Mouse (Mus musculus): ENCODE measurements around the gene Ptgfrn. TPM values are rescaled to one million over a fixed set of nuclear protein-coding genes. Genes with fewer than 3 reads are reported as not detected.

Gene Ptgfrn
- total and polyA plus RNA-seq, 3 experiments = not detected

DNA sequence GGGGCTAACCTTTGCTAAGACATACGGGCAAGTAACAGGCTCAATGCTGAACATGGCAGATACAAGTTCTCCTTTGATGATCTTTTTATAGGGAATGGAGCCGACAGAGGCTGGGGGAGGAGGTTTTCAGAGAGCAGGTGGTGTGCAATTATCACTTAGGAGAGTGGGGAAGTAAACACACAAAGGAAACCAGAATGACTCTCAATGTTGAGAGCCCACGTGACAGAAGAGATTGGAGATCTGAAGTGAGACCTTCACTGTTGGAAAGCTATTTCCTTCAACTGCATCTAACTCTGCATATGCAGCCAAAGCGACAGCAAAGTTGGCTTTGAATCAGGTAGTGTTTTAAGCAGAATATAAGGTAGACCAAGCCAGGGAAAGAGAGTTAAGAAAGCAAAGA lies 50.9 kb downstream of the Ptgfrn start:
- Histone ChIP-seq H3K36me3 (replicated peaks in 1 of 2; ENCODE audit: control insufficient read depth in 1 of 2, insufficient read depth in 1 of 2, low read length in 1 of 2) (no peaks in the 10 kb centered on the region), H3K4me3 (replicated peaks in 1 of 3; ENCODE audit: low read depth in 2 of 3, low read length in 2 of 3, poor library complexity in 1 of 3) (no peak overlapping the region), H3K9ac (ENCODE audit: insufficient read depth, low read depth) (no peak overlapping the region), H3K4me1 (ENCODE audit: control insufficient read depth in 1 of 2, insufficient read depth in 2 of 2) (peaks cover 0 to 6% of the 10 kb centered on the region in 2 experiments; a peak in 1 of 4 replicates), H3K79me2 (replicated peaks; ENCODE audit: control insufficient read depth, extremely low read depth, insufficient read depth, poor library complexity, severe bottlenecking) (no peaks in the 10 kb centered on the region), H3K9me3 (replicated peaks; ENCODE audit: low read length) (no peaks in the 10 kb centered on the region), H3K4me2 (ENCODE audit: insufficient read depth, low read depth, poor library complexity, severe bottlenecking) (no peak overlapping the region), H3K27ac (ENCODE audit: insufficient read depth, low read depth) (no peak overlapping the region), H3K27me3 (replicated peaks) (no peaks in the 10 kb centered on the region)
- TF ChIP-seq E2F4 (IDR thresholded peaks at IDR 0.05; ENCODE audit: insufficient replicate concordance, low read depth, low read length) (no peak), JUN (IDR thresholded peaks at IDR 0.05; ENCODE audit: insufficient read depth, low read depth, low read length) (no peak), CTCF (conservative IDR thresholded peaks at IDR 0.05 in 1 of 2, IDR thresholded peaks at IDR 0.05 in 1 of 2; ENCODE audit: low read depth in 2 of 2, low read length in 2 of 2) (no peak), USF2 (conservative IDR thresholded peaks at IDR 0.05; ENCODE audit: low read depth, low read length) (no peak), RCOR1 (conservative IDR thresholded peaks at IDR 0.05; ENCODE audit: low read depth, low read length) (no peak), KAT2A (IDR thresholded peaks at IDR 0.05; ENCODE audit: insufficient replicate concordance, low read length) (no peak), GABPA (IDR thresholded peaks at IDR 0.05; ENCODE audit: insufficient replicate concordance, low read depth, low read length) (no peak), MXI1 (IDR thresholded peaks at IDR 0.05; ENCODE audit: low read depth, low read length) (no peak), ETS1 (conservative IDR thresholded peaks at IDR 0.05; ENCODE audit: low read depth, low read length) (no peak), ELF1 (IDR thresholded peaks at IDR 0.05; ENCODE audit: low read depth, low read length) (no peak), MYC (IDR thresholded peaks at IDR 0.05; ENCODE audit: low read depth, low read length) (no peak), ZC3H11A (IDR thresholded peaks at IDR 0.05; ENCODE audit: low read depth, low read length) (no peak), EP300 (IDR thresholded peaks at IDR 0.05; ENCODE audit: low read length) (no peak), POLR2AphosphoS2 (IDR thresholded peaks at IDR 0.05; ENCODE audit: low read depth, low read length) (no peak), MAX (IDR thresholded peaks at IDR 0.05; ENCODE audit: low read length) (no peak), JUND (conservative IDR thresholded peaks at IDR 0.05; ENCODE audit: low read depth, low read length) (no peak)
- in situ Hi-C loops (cut with MboI; ENCODE audit: low pct_ligation_motif_present, low pct_unique_long_range_greater_than_20kb, low sequenced_read_pairs) = no loop called here
- DNase-seq (ENCODE audit: extremely low read depth) = no peak
- dilution Hi-C loops (cut with MboI; ENCODE audit: extremely low pct_ligation_motif_present, extremely low pct_unique_long_range_greater_than_20kb, low sequenced_read_pairs) = no loop called here

DNA sequence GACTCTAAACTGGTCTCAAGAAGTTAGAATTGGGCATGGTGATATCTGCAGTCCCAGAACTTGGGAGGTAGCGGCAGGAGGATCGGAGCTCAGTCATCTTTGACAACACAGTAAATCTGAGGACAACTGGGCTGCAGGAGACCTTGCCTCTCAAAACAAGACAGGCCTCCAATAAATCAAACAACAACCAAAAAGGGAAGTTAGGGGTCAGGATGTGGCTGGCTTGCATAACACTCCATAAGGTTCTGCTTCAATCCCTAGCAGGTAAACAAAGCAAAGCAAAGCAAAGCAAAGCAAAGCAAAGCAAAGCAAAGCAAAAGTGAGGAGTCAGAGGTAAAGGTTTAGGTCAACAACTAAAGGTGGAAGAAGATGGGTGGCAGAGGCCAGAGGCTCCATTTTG lies 51.9 kb downstream of the Ptgfrn start:
- no peak overlapping the region for H3K4me2 ChIP-seq (ENCODE audit: insufficient read depth, low read depth, poor library complexity, severe bottlenecking)
- DNase-seq (ENCODE audit: extremely low read depth) = no peak
- TF ChIP-seq ETS1 (conservative IDR thresholded peaks at IDR 0.05; ENCODE audit: low read depth, low read length) = no peak
- TF ChIP-seq ZKSCAN1 (IDR thresholded peaks at IDR 0.05; ENCODE audit: borderline replicate concordance, low read depth, low read length) = no peak
- TF ChIP-seq RAD21 (IDR thresholded peaks at IDR 0.05; ENCODE audit: low read depth, low read length) = no peak
- no peak for TF ChIP-seq GABPA (IDR thresholded peaks at IDR 0.05; ENCODE audit: insufficient replicate concordance, low read depth, low read length)
- no peak for TF ChIP-seq PAX5 (IDR thresholded peaks at IDR 0.05; ENCODE audit: low read length)
- TF ChIP-seq ZNF384 (IDR thresholded peaks at IDR 0.05; ENCODE audit: low read depth, low read length) = no peak
- no peak for TF ChIP-seq ZMIZ1 (IDR thresholded peaks at IDR 0.05; ENCODE audit: low read depth, low read length)
- no peak for TF ChIP-seq USF2 (conservative IDR thresholded peaks at IDR 0.05; ENCODE audit: low read depth, low read length)
- no peak for TF ChIP-seq JUN (IDR thresholded peaks at IDR 0.05; ENCODE audit: insufficient read depth, low read depth, low read length)
- no peak for TF ChIP-seq NRF1 (IDR thresholded peaks at IDR 0.05; ENCODE audit: low read depth, low read length)
- no peak for TF ChIP-seq EP300 (IDR thresholded peaks at IDR 0.05; ENCODE audit: low read length)
- no peak overlapping the region for H3K27ac ChIP-seq (ENCODE audit: insufficient read depth, low read depth)
- H3K9me3 ChIP-seq (replicated peaks; ENCODE audit: low read length) = no peaks in the 10 kb centered on the region
- no peak overlapping the region for H3K4me3 ChIP-seq (replicated peaks in 1 of 3; ENCODE audit: low read depth in 2 of 3, low read length in 2 of 3, poor library complexity in 1 of 3)
- H3K4me1 ChIP-seq (ENCODE audit: control insufficient read depth in 1 of 2, insufficient read depth in 2 of 2) = peaks cover 0 to 6% of the 10 kb centered on the region in 2 experiments; a peak in 1 of 4 replicates
- no peaks in the 10 kb centered on the region for H3K27me3 ChIP-seq (replicated peaks)
- dilution Hi-C loops (cut with MboI; ENCODE audit: extremely low pct_ligation_motif_present, extremely low pct_unique_long_range_greater_than_20kb, low sequenced_read_pairs) = no loop called here
- no peaks in the 10 kb centered on the region for H3K79me2 ChIP-seq (replicated peaks; ENCODE audit: control insufficient read depth, extremely low read depth, insufficient read depth, poor library complexity, severe bottlenecking)
- H3K9ac ChIP-seq (ENCODE audit: insufficient read depth, low read depth) = no peak overlapping the region
- H3K36me3 ChIP-seq (replicated peaks in 1 of 2; ENCODE audit: control insufficient read depth in 1 of 2, insufficient read depth in 1 of 2, low read length in 1 of 2) = no peaks in the 10 kb centered on the region
- in situ Hi-C loops (cut with MboI; ENCODE audit: low pct_ligation_motif_present, low pct_unique_long_range_greater_than_20kb, low sequenced_read_pairs) = no loop called here
